Mouse (Mus musculus) thymus, adult 2 months (tissue): ENCODE measurements at regions not wholly inside any gene's neighbourhood (a gene's known extent, or its start where the extent isn't known, plus 50 kb on each side); places are given as distances from the start of the nearest gene placed in this dataset.

Experiments
- CTCF ChIP-seq: fragments of 200-500 bp; IDR thresholded peaks from 2 replicates; pipeline ENCODE4 v1.5.1; 2012; ENCODE audit warnings: mild to moderate bottlenecking, control low read depth, low read length, moderate library complexity, borderline replicate concordance; ENCODE audit not compliant: control insufficient read depth, poor library complexity, insufficient read depth; ENCODE audit errors: extremely low read depth
- POLR2A ChIP-seq: fragments of 200-500 bp; IDR thresholded peaks from 2 replicates; pipeline ENCODE4 v1.6.1; 2012; ENCODE audit warnings: mild to moderate bottlenecking, low read length, control low read depth, moderate library complexity; ENCODE audit not compliant: control insufficient read depth, poor library complexity, insufficient read depth; ENCODE audit errors: extremely low read depth

GRCm38 (mm10) chr1:73545401-73545800, 529.7 kb upstream of the Tnp1 start:
- no peak for TF ChIP-seq CTCF
- no peak for TF ChIP-seq POLR2A
